Mouse (Mus musculus) lung, postnatal 14 days (tissue): Measurements from ENCODE around the gene Nrg4.

ENCODE experiments used
- DNase-seq: peaks from one replicate; pipeline ENCODE4 v3.0.0; 2021

Gene Nrg4

GRCm38 (mm10) chr9:55208790-55209481 lies 117.7 kb downstream of the Nrg4 start, which contains the start of gene Fbxo22:
Gene Fbxo22 (plus strand): TSS chr9:55208925.
- peak; percentile 87 for DNase-seq

DNA sequence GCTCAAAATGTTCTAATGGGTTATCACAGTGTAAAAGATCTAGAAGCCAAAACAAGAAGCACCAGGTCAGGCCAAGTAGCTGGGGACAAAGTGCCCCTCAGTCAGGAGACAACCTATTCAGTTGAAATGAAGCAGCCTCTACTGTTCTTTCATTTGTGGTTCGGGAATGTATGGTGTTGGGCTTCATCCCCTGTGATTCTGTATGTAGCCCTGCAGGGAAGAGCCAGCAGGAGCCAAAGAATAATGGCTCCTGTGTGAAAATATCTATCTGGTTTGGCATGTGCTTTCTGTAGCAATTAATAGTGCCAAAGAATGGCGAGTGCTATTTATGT lies 118.2 kb downstream of the Nrg4 start:
- DNase-seq: no peak

GRCm38 (mm10) chr9:55199348-55199747 lies 127.3 kb downstream of the Nrg4 start:
- no peak for DNase-seq

DNA sequence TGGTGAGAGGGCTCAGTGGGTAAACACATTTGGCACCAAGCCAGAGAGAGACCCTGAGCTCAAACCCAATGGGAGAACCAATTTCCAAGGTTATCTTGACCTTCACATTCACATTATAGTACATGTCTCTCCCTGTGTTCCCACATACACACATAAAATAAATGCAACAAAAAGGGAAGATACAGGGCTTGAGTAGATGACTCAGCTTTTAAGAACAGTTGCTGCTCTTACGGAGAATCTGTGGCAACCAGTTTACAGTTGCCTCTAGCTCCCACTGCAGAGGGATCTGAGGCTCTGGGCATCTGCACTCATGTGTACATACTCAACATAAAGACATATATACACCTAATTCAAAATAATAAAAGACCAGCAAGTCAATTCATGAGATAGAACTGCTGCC lies 128.4 kb downstream of the Nrg4 start:
- no peak for DNase-seq

GRCm38 (mm10) chr9:55195876-55196275 lies 130.8 kb downstream of the Nrg4 start:
- no peak for DNase-seq

DNA sequence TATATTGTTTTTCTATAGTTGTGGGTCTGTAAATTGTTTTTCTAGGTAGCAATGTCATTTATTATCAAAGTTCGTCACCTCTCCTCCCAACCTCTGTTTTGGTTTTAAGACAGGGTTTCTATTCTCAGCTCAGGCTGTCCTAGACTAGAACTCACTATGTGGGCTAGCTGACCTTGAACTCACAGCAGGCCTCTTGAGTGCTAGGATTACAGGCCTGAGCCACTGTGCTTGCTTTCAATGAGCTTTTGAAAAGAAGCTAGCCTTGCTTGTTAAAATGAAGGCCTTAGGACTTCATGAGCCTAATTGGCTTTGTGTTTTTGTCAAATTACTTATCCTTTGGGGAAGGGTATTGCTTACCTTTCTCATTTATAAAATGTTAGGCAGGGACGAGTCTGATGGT lies 152.4 kb downstream of the Nrg4 start:
- no peak for DNase-seq

GRCm38 (mm10) chr9:55172195-55172685 lies 154.4 kb downstream of the Nrg4 start:
- DNase-seq: no peak

DNA sequence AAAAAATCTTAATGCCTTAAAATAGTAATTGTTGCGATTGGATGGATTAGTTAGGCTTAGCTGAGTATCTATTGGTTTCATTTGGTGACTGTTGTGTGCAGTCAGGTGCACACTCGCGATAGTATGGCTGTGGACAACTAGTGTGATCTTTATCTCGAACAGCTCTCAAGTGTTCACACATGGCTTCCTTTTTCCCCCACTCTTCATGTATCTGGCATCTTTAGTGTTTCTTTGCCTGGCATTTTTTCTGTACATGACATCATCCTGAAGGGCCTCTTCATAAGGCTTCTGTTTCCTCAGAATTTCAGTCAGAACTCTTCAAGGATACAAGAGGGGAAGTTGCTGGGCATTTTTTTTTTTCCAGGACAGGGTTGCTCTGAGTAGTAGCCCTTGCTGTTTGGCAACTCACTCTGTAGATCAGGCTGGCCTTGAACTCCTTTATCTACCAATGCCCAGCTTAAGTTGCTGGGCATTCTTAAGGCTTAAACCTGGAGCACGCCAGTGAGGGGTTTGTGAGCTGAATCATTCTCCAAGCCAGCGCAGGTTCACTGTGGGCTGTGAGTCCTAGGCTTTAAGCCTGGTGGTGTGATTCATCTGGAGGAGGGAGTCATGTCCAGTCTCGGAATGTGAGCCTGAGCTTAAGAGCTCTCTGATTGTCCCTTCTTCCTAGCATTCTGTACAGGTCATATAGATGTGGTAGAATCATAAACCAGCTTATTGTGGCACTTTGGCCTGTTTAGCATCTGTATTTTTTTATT lies 155.8 kb downstream of the Nrg4 start:
- DNase-seq: no peak
